Mouse (Mus musculus): ENCODE measurements around the gene Hist1h2ad. TPM values are rescaled to one million over a fixed set of nuclear protein-coding genes. Genes with fewer than 3 reads are reported as not detected.
A peak's percentile ranks its signal among the peaks of the same experiment; 100 is the strongest.
"Not testable (repeated sequence)": the region's sequence is repeated elsewhere in the genome, so short reads cannot be mapped to it uniquely, and the experiment has no call there.

Gene Hist1h2ad
- polyA plus RNA-seq, 1 experiment from 2014 or later = 0.76 TPM

DNA sequence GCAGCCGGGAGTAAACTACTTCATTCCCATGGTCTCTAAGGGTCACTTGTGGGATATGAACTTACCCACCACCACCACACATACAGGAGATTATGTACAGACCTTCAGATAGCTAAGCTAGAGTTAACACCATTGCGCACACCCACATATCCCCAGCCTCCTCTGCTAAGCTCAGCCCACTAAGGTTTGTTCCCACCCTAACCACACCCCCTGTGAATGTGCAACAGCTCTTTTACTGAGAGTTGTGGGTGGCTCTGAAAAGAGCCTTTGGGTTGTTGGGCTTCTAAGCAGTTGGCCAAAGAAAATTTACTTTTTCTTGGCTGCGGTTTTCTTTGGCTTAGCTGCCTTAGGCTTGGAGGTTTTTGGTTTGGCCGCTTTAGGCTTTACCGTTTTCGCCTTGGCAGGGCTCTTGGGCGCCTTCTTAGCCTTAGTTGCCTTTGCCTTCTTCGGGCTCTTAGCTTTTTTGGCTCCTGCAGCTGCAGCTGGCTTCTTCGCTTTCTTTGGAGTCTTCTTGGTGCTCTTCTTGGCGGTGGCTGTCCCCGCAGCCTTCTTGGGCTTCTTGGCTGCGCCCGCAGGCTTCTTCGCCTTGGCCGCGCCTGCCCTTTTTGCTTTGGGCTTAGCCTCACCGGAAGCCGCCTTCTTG, 47.5 kb downstream of the Hist1h2ad start:
- H3K27me3 ChIP-seq (ENCODE audit: insufficient read depth, low read length) = no peaks in the 10 kb centered on the region
- peak overlapping the region; percentile 85 for H3K4me2 ChIP-seq (ENCODE audit: low read length)
- ATAC-seq (replicated peaks; ENCODE audit: low FRiP score, low read depth) (peak; percentile 87), DNase-seq (ENCODE audit: low spot score) (peak; percentile 96)
- no peaks in the 10 kb centered on the region for H3K36me3 ChIP-seq (ENCODE audit: insufficient read depth, low read length)
- peak overlapping the region; percentile 56 for H3K4me3 ChIP-seq (replicated peaks; ENCODE audit: low read depth, low read length)
- H3K4me1 ChIP-seq (replicated peaks; ENCODE audit: insufficient read depth, low read length) = peaks cover 3% of the 10 kb centered on the region; the same call in 1 of the 2 replicates
- H3K9me3 ChIP-seq (replicated peaks; ENCODE audit: low read length) = no peaks in the 10 kb centered on the region
- peak overlapping the region; percentile 89 for H3K9ac ChIP-seq (ENCODE audit: low read depth, low read length)
- no peak for TF ChIP-seq CTCF (IDR thresholded peaks at IDR 0.05; ENCODE audit: low read depth)
- H3K27ac ChIP-seq = peak overlapping the region; percentile 96
- under 1% methylated on average over 18 of the region's 18 CpGs for WGBS

DNA sequence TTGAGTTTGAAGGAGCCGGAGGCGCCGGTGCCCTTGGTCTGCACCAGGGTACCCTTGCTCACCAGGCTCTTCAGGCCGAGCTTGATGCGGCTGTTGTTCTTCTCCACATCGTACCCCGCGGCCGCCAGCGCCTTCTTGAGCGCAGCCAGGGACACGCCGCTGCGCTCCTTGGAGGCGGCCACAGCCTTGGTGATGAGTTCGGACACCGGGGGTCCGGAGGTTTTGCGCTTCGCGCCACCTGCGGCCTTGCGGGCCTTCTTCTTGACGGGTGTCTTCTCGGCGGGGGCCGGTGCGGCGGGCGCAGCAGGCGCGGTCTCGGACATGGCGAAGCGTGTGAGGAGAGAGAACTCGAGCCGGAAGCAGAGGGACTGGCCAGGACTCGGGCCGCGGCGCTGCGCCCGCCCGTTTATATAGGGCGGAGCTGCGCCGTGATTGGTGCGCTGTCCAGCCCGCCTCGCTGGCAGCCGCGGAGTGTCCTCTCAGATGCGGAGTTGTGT, 48.0 kb downstream of the Hist1h2ad start, which contains the start of gene Hist1h1e:
TSS of gene Hist1h1e (minus strand) at position 384 of the 497 bp plus-strand sequence.
- Histone ChIP-seq H3K4me2 (ENCODE audit: low read length) (peak within 1 kb of the TSS; percentile 85), H3K4me3 (replicated peaks; ENCODE audit: low read depth, low read length) (peak within 1 kb of the TSS; percentile 56), H3K27ac (peak within 1 kb of the TSS; percentile 96), H3K9ac (ENCODE audit: low read depth, low read length) (peak within 1 kb of the TSS; percentile 89)
- ATAC-seq (replicated peaks; ENCODE audit: low FRiP score, low read depth) (peak; percentile 92), DNase-seq (ENCODE audit: low spot score) (peak; percentile 94)
- not testable (repeated sequence) for H3K27me3 ChIP-seq (ENCODE audit: insufficient read depth, low read length); H3K4me1 ChIP-seq (replicated peaks; ENCODE audit: insufficient read depth, low read length); H3K9me3 ChIP-seq (replicated peaks; ENCODE audit: low read length); H3K36me3 ChIP-seq (ENCODE audit: insufficient read depth, low read length)
- WGBS = under 1% methylated on average over 51 of the region's 53 CpGs

DNA sequence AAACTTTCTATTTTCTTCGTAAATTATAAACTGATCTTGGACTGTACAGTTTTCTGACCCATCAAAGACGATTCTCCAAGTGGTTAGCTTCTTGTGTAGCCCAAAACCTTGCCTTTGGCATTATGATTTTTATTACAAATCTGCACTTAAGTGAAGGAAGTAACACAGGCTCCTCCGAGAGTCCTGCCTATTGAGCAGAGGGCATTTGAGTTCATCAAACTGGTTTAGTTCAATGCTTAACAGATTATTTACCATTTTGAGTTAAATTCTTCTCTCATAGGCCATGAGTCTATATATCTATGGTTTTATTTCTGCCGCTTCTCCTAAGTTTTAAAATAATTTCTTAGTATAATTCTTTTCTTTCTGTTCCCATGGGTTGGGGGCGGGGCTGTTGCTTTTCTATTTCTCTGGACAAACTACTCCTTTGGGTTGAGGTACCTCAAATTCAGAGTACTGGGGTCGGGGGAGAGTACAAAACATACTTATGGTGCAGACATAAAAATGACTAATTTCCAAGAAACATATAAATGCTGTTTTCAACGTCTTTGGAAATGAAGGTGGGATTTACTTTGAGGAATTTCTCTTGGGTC, 48.8 kb downstream of the Hist1h2ad start:
- peak overlapping the region; percentile 96 for H3K27ac ChIP-seq
- peaks cover 3% of the 10 kb centered on the region; the same call in 1 of the 2 replicates for H3K4me1 ChIP-seq (replicated peaks; ENCODE audit: insufficient read depth, low read length)
- DNase-seq (ENCODE audit: low spot score) = peak; percentile 42
- H3K4me3 ChIP-seq (replicated peaks; ENCODE audit: low read depth, low read length) = peak overlapping the region; percentile 56
- no peaks in the 10 kb centered on the region for H3K27me3 ChIP-seq (ENCODE audit: insufficient read depth, low read length)
- H3K4me2 ChIP-seq (ENCODE audit: low read length) = peak overlapping the region; percentile 85
- no peaks in the 10 kb centered on the region for H3K9me3 ChIP-seq (replicated peaks; ENCODE audit: low read length)
- no peak for TF ChIP-seq CTCF (IDR thresholded peaks at IDR 0.05; ENCODE audit: low read depth)
- H3K9ac ChIP-seq (ENCODE audit: low read depth, low read length) = peak overlapping the region; percentile 89
- no peaks in the 10 kb centered on the region for H3K36me3 ChIP-seq (ENCODE audit: insufficient read depth, low read length)
- ATAC-seq (replicated peaks; ENCODE audit: low FRiP score, low read depth) = no peak
- WGBS = 23% methylated on average over 7 of the region's 7 CpGs

Small RNAs within 50 kb of the gene (microRNA-seq; reads per million reads assigned to microRNA genes)
- gene Gm44297 = not detected
- not detected for gene Gm44359
- gene Gm44394 = not detected

Other genes starting within 250 kb of the Hist1h2ad start
- 34.0 and 37.8 TPM in 2 replicates for gene Zfp322a, start 205.2 kb upstream of the Hist1h2ad start, polyA plus RNA-seq (2015; fragmentation: Nextera tagmentation; extraction: Ambion mirVana)
- gene Abt1, start 150.5 kb upstream of the Hist1h2ad start, polyA plus RNA-seq (2015; fragmentation: Nextera tagmentation; extraction: Ambion mirVana) = 10.0 and 10.4 TPM in 2 replicates
- gene Btn1a1, start 108.5 kb upstream of the Hist1h2ad start, polyA plus RNA-seq (2015; fragmentation: Nextera tagmentation; extraction: Ambion mirVana) = 0.06 TPM in 1 of 2 replicates, not detected in the other
- gene Btn2a2, start 85.5 kb upstream of the Hist1h2ad start, polyA plus RNA-seq (2015; fragmentation: Nextera tagmentation; extraction: Ambion mirVana) = 0.13 and 0.28 TPM in 2 replicates
- gene Hist1h4h, start 43.3 kb upstream of the Hist1h2ad start, polyA plus RNA-seq (2015; fragmentation: Nextera tagmentation; extraction: Ambion mirVana) = 7.6 and 8.3 TPM in 2 replicates
- gene Hist1h2af, start 40.5 kb upstream of the Hist1h2ad start, polyA plus RNA-seq (2015; fragmentation: Nextera tagmentation; extraction: Ambion mirVana) = 3.3 and 4.9 TPM in 2 replicates
- gene Hist1h3g, start 39.0 kb upstream of the Hist1h2ad start, polyA plus RNA-seq (2015; fragmentation: Nextera tagmentation; extraction: Ambion mirVana) = 3.9 and 4.0 TPM in 2 replicates
- 0.37 and 0.43 TPM in 2 replicates for gene Hist1h2bh, start 31.0 kb upstream of the Hist1h2ad start, polyA plus RNA-seq (2015; fragmentation: Nextera tagmentation; extraction: Ambion mirVana)
- 0.71 and 0.83 TPM in 2 replicates for gene Hist1h3f, start 30.3 kb upstream of the Hist1h2ad start, polyA plus RNA-seq (2015; fragmentation: Nextera tagmentation; extraction: Ambion mirVana)
- 0.58 TPM in 1 of 2 replicates, not detected in the other for gene Hist1h4f, start 22.7 kb upstream of the Hist1h2ad start, polyA plus RNA-seq (2015; fragmentation: Nextera tagmentation; extraction: Ambion mirVana)
- 0.22 and 0.23 TPM in 2 replicates for gene Hist1h1d, start 21.1 kb upstream of the Hist1h2ad start, polyA plus RNA-seq (2015; fragmentation: Nextera tagmentation; extraction: Ambion mirVana)
- gene Hist1h3e, start 12.0 kb upstream of the Hist1h2ad start, polyA plus RNA-seq (2015; fragmentation: Nextera tagmentation; extraction: Ambion mirVana) = 3.9 and 5.0 TPM in 2 replicates
- 42.2 and 50.2 TPM in 2 replicates for gene Hist1h2ae, start 3.2 kb upstream of the Hist1h2ad start, polyA plus RNA-seq (2015; fragmentation: Nextera tagmentation; extraction: Ambion mirVana)
- gene Hist1h2bg, start 3.0 kb upstream of the Hist1h2ad start, polyA plus RNA-seq (2015; fragmentation: Nextera tagmentation; extraction: Ambion mirVana) = 3.4 and 4.1 TPM in 2 replicates
- 3.4 TPM in 2 replicates for gene Hist1h2bf, start 185 bp upstream of the Hist1h2ad start, polyA plus RNA-seq (2015; fragmentation: Nextera tagmentation; extraction: Ambion mirVana)
- 2.6 and 4.2 TPM in 2 replicates for gene Hist1h3d, start 1.4 kb downstream of the Hist1h2ad start, polyA plus RNA-seq (2015; fragmentation: Nextera tagmentation; extraction: Ambion mirVana)
- 68.3 and 77.0 TPM in 2 replicates for gene Hist1h4d, start 7.2 kb downstream of the Hist1h2ad start, polyA plus RNA-seq (2015; fragmentation: Nextera tagmentation; extraction: Ambion mirVana)
- gene Hist1h2be, start 46.7 kb downstream of the Hist1h2ad start, polyA plus RNA-seq (2015; fragmentation: Nextera tagmentation; extraction: Ambion mirVana) = 0.83 and 0.84 TPM in 2 replicates
- 13.0 and 14.3 TPM in 2 replicates for gene Hist1h1e, start 48.2 kb downstream of the Hist1h2ad start, polyA plus RNA-seq (2015; fragmentation: Nextera tagmentation; extraction: Ambion mirVana)
- 0.75 and 1.1 TPM in 2 replicates for gene Hist1h2ac, start 109.6 kb downstream of the Hist1h2ad start, polyA plus RNA-seq (2015; fragmentation: Nextera tagmentation; extraction: Ambion mirVana)
- gene Hist1h2bc, start 109.8 kb downstream of the Hist1h2ad start, polyA plus RNA-seq (2015; fragmentation: Nextera tagmentation; extraction: Ambion mirVana) = 132 and 139 TPM in 2 replicates
- not detected in 2 replicates for gene Hist1h1t, start 121.4 kb downstream of the Hist1h2ad start, polyA plus RNA-seq (2015; fragmentation: Nextera tagmentation; extraction: Ambion mirVana)
- 5.2 and 7.4 TPM in 2 replicates for gene Hist1h4c, start 124.1 kb downstream of the Hist1h2ad start, polyA plus RNA-seq (2015; fragmentation: Nextera tagmentation; extraction: Ambion mirVana)
- gene Hfe, start 136.5 kb downstream of the Hist1h2ad start, polyA plus RNA-seq (2015; fragmentation: Nextera tagmentation; extraction: Ambion mirVana) = 16.8 and 18.0 TPM in 2 replicates
- gene Hist1h1c, start 164.4 kb downstream of the Hist1h2ad start, polyA plus RNA-seq (2015; fragmentation: Nextera tagmentation; extraction: Ambion mirVana) = 33.9 and 41.0 TPM in 2 replicates
- 6.0 and 7.0 TPM in 2 replicates for gene Hist1h3c, start 171.2 kb downstream of the Hist1h2ad start, polyA plus RNA-seq (2015; fragmentation: Nextera tagmentation; extraction: Ambion mirVana)
- gene Hist1h2bb, start 172.4 kb downstream of the Hist1h2ad start, polyA plus RNA-seq (2015; fragmentation: Nextera tagmentation; extraction: Ambion mirVana) = 2.1 and 2.2 TPM in 2 replicates
- 21.7 and 26.6 TPM in 2 replicates for gene Hist1h2ab, start 176.7 kb downstream of the Hist1h2ad start, polyA plus RNA-seq (2015; fragmentation: Nextera tagmentation; extraction: Ambion mirVana)
- 5.9 and 8.7 TPM in 2 replicates for gene Hist1h3b, start 177.9 kb downstream of the Hist1h2ad start, polyA plus RNA-seq (2015; fragmentation: Nextera tagmentation; extraction: Ambion mirVana)
- 4.4 and 5.6 TPM in 2 replicates for gene Hist1h4b, start 182.6 kb downstream of the Hist1h2ad start, polyA plus RNA-seq (2015; fragmentation: Nextera tagmentation; extraction: Ambion mirVana)
- gene Hist1h4a, start 186.8 kb downstream of the Hist1h2ad start, polyA plus RNA-seq (2015; fragmentation: Nextera tagmentation; extraction: Ambion mirVana) = not detected in 2 replicates
- 5.2 and 6.7 TPM in 2 replicates for gene Hist1h3a, start 188.0 kb downstream of the Hist1h2ad start, polyA plus RNA-seq (2015; fragmentation: Nextera tagmentation; extraction: Ambion mirVana)
- gene Hist1h1a, start 189.3 kb downstream of the Hist1h2ad start, polyA plus RNA-seq (2015; fragmentation: Nextera tagmentation; extraction: Ambion mirVana) = 1.3 and 1.8 TPM in 2 replicates
- 0.06 TPM in 1 of 2 replicates, not detected in the other for gene Trim38, start 195.5 kb downstream of the Hist1h2ad start, polyA plus RNA-seq (2015; fragmentation: Nextera tagmentation; extraction: Ambion mirVana)
- gene Slc17a2, start 232.6 kb downstream of the Hist1h2ad start, polyA plus RNA-seq (2015; fragmentation: Nextera tagmentation; extraction: Ambion mirVana) = 0.96 TPM in 2 replicates